Mouse (Mus musculus): ENCODE data around the gene Lrrc19.

- no peak for TF ChIP-seq CTCF (IDR thresholded peaks at IDR 0.05; ENCODE audit: low read depth)
- no peak for TF ChIP-seq EP300 (IDR thresholded peaks at IDR 0.05; ENCODE audit: low read depth)
Observed at GRCm38 (mm10) chr4:94614627-94615006, 35.3 kb downstream of the Lrrc19 start.

All from heart, postnatal 0 days (tissue).